Mouse (Mus musculus): ENCODE results near the gene Mettl13.

The Mettl13 gene

DNA sequence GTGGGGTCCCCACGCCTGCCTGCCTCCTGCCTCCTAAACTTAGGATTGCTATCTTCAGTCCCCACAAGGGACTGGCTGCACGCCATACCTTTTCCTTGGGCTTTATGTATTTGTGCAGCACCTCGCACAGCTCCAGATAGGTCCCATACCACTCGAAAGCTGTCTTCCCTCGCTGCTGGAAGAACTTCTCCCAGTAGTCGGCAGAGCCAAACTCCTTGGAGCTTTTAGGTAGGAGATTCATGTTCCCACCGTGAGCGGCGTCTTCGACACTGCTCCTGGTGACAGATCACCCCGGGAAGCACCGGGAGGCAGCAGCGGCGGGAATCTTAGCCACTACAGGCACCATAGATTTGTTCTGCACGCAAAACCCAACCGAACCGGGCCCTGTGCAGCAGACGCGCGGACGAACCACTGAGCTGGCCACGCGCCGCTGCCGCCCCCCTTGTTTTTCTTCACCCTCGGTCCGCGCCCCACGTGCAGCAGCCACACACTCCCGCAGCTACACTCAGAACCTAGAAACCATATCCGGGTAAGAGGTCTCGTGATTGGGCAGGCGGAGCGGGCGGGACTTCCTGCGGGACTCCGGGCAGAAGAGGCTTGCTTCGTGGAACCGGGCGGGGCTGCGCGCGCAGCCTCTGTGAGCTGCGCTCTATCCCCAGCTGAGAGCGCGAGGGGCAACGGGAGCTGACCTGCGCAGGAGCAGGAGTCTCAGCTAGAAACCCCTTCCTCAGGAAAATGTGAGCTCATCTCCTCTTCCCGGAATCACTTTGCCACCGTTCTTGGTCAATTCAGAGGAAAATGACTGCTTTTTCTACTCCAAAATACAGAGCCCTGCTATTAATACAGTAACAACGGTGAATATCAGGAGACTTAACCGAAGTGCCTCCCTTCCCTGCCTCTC lies at the start of gene Mettl13:
Mettl13 (minus strand) TSS at position 536 of the 901 bp plus-strand sequence.
- DNase-seq (ENCODE audit: low spot score): peak; percentile 97

DNA sequence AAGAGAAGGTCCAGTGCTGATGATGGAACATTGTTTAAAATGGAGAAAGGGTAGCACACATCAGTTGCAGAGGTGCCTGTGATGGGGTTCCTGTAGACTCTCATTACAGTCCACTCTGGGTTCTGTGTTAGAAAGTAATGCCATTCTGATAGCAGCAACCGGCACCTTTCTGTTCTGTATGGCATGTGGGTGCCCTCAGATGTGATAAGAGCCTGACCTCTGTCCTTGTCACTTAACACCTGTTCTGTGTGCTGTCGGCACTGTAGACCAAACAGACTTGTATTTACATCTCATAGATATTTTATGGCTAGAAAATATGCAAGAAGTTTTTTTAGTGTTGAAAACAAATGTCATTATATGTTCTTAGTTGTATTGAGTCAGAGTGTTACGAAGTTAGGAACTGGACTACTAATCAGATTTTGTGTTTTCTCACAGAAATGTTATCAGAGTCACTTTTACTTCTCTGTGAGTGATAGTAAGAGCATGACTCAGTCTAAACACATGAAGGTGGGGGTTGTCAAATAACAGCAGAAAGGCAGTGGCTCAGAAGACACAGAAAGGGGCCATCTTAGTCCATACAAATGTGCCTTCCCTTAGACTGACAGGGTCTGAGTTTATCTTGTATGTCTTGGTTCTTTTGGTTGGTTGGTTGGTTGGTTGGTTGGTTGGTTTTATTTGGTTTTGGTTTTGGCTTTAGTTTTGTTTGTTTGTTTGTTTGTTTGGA lies 49.2 kb upstream of the Mettl13 start:
- no peak for DNase-seq (ENCODE audit: low spot score)

DNA sequence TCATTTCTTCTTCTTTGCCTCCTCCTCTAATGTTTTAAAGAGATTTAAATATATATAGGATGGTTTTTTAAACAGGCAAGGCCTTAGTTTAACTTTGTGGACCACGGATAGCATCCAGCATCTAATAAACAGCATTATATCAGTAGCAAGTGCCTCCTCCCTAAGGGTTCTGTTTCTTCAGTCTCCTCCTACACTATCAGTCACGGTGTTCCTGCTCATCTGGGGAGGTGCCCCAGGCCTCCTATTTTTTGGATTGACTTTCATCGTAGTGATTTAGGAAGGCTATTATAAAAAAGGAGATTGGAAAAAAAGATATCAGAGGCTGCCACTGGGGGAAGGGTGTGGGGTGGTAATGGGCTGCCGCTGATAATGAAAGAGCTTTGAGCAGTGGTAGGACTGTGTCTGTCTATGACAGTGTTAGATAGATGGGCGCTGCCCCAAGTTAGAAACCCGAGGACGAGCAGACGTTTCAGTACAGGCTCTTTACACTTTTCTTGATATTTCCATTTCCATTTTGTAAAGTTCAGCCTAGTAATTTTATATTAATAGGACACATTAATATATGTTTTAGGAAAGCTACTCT lies 42.2 kb upstream of the Mettl13 start:
- peak; percentile 31 for DNase-seq (ENCODE audit: low spot score)

DNA sequence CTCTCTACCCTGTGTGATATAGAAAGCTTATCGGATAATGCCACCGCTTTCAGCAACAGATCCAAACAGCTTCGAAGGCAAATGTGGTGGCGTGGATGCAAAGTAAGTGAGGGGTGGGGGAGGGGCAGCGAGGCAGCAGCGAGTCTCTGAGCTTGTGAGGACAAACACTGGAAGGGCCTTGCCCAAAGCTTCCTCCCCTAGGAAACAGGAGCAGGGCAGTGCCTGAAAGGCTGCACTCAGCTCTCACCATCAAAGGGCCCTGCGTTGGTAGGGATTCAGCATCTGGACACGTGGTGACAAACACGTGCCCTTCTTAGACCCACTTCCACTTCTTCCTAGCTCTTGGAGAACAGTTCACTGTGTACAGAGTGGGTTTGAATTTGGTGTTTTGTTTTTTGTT lies 41.1 kb upstream of the Mettl13 start:
- peak; percentile 68 for DNase-seq (ENCODE audit: low spot score)

DNA sequence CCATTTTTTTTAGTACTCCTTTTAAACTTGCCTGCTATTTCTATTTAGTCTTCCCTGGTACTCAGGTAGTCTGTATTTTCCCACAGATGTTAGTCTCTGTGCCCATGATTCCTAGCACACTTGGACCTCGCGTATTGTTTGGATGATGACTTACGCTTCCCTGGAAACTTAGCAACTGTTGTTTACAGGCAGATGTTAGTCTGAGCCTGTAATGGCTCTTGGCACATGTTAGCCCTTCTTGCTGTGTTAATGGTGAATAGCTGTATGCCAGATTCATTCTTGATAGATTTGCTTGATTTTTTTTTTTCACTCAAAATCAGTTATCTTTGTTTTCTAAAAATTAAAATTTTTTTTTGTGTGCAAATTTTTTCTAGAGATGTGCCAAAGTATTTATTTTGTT lies 40.3 kb upstream of the Mettl13 start:
- DNase-seq (ENCODE audit: low spot score): peak; percentile 14

DNA sequence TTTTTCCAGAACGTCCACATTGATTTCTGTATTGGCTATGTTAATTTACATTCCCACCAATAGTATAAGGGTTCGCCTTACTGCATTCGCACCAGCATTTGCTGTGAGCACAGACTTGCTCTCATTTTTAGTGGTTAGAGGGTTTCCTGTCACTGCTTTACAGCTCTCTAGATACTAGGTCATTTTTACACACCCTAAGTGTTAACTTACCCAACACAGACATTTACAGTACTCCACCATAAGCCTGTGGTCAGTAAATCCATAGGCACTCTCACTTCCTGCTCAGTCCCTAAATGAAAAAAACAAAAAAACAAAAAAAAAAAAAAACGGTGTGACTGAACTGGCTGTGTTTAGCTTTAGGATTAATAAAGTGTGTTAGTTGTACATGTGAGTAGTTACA lies 37.9 kb upstream of the Mettl13 start:
- no peak for DNase-seq (ENCODE audit: low spot score)

DNA sequence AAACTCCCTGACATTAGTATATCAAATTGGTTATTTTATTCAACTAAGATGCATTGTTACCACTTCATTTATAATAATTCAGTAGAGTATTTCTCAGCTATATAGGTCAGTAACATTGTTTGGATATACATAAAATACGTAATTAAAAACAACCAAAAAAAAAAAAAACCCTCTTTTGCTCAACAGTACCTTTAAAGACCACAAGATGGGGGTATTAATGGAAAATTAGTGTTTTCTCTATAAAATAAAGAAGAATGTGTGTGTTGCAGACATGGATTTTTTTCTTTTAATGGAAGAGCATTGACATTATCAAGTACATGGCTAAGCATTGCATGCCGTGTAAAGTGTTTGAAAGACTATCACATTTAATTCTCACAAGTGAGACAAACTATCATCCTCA lies 34.5 kb upstream of the Mettl13 start:
- peak; percentile 28 for DNase-seq (ENCODE audit: low spot score)

DNA sequence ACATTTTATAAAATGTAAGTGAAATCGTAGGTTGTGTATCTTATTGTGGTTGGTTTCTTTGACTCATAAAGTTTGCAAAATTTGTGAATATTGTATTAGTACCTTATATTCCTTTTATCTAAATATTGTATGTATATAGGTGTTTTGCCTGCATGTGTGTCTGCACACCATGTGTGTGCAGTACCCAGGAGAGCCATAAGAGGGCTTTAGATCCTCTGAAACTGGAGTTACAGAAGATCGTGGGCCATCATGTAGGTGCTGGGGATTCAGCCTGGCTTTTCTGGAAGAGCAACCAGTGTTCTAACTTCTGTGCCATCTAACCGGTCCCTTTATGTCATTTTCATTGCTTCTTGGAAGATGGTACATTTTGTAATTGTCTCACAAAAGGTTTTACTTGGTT lies 26.7 kb upstream of the Mettl13 start:
- no peak for DNase-seq (ENCODE audit: low spot score)

DNA sequence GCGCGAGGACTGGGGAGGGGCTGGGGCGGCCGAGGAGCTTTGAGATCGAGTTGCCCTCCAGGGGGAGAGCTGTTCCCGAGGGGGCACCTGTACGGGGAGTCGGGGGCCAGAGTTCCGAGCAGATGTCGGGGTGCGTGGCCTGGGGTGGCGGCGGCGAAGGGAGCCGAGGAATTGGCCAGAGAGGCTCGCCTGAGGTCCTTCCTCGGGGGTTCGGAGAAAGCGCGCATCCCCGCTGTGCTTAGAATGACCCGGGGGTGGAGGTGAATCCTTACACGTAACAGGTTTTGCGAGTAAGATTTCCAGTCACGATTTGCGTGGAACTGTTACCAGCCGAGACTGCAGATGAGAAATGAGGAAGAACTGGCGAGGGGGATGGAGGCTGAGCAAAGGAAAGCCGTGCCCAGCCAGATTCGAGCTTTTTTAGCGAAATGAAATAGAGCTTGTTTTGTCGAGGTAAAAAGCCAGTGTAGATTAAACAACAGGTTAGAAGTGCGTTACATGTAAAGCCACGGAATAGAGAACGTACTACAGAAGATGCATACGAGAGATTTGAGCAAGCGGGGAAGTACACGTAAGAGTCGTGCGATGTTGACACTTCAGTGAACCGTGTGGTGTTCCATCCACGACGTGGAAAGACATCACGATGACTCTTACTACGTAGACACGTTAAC lies 22.7 kb upstream of the Mettl13 start:
- DNase-seq (ENCODE audit: low spot score): peak; percentile 68

DNA sequence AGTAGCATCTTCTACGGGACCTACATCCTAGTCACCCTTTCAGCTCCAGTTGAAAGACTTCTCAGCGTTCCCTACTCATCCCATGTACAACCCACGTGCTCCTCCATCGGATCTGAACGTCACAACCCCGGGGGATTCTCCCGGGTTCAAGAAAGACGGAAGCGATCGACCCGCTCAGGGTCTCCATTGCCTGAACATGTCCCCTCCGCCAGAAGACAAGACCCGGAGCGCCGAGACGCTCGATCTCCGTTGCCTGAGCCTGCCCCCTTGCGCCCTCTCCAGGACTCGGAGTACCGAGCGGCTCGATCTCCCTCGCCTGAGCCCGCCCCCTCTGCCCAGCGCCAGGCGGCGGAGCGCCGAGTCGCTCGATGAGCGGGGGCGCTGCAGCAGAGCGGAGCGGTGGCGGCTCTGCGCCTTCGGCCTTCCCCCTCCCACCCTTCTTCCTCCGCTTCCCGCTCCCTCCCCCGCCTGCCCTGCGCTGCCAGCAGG lies 22.0 kb upstream of the Mettl13 start, which contains the start of gene Vamp4:
Vamp4 (plus strand) TSS at position 256 of the 489 bp plus-strand sequence.
- DNase-seq (ENCODE audit: low spot score): peak; percentile 99

DNA sequence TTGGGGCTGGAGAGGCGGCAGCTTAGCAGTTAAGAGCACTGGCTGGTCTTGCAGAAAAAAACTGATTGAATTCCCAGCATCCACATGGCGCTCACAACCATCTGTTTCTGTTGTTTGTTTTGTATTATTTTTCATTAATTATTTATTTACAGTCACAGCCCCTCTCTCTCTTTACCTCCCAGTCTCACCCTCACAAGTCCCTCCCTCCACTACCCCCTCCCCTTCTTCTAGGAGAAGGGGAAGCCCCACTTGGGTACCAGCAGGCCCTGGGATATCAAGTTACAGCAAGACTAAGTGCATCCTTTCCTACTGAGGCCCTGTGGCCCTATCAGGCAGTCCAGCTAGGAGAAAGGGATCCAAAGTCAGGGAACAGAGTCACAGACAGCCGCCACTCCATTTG lies 19.0 kb upstream of the Mettl13 start:
- no peak for DNase-seq (ENCODE audit: low spot score)

DNA sequence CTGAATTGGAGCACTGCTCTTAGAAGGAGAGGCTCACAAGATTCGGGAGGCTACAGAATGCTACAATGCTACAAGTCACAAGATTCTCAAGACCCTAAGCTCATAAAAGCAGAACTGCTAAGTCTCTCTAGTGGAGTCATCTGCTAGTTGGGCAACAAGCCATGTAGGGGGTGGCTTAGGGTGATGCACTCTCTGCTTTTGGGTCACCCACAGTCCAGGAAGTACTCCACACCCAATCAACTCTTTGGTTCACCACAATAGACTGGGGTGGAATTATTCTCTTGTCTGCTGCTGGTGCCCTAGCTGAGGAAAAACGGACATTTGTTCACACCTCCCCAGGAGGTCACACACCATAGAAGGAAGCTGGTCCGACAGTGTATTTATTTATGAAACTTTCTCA lies 16.6 kb upstream of the Mettl13 start:
- DNase-seq (ENCODE audit: low spot score): no peak

DNA sequence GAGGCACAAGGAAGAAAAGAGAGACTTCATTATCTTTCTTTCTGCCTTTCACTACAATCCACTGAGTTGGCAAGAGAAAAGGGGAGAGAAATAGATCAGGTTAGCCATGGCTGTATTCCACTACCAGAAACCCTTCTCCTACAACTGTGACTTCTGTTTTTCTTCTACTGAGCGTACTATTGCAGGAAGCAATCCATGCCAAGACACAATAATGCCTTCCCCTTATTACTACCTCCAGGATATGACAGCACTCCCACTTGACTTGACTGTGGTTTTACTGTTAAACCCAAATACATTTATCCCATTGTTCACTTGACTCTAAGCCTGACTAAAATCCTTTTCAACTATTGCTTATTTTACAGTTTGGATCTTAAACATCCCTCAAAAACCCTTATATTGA lies 14.9 kb upstream of the Mettl13 start:
- DNase-seq (ENCODE audit: low spot score): no peak

DNA sequence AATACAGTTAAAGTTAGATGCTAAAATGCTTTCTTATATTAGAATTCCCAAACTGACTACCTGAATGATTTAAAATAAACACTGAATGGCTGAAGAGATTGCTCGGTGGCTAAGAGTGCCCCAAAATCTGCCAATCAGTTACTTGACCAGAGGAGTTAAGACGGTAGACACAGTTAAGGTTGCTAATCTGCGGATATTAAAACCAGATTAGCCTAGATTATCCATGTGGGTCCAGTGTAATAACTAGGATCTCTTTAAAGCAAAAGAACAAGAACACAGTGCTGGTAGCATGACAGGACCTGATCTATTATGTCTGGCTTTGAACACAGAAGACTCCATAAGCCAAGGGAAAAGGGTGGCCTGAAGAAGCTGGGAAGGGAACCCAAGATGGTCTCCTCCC lies 5.8 kb upstream of the Mettl13 start:
- no peak for DNase-seq (ENCODE audit: low spot score)

DNA sequence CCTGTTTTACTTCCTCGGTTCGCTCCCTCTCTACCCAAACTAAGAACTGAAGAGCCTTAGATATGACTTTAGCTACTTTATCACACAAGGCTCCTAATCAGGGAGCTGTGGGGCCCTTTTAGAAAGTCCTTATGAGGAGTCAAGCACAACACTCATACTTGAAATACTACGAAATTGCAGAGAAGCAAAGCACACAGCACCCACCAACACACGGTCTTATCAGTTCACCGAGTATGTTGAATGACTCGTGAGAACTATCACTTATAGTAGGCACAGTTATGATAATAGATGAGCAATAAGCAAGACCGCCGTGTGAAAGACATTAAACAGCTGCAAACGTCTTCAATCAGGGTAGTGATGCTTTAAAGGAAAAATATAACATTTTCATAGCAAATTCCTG lies 4.6 kb upstream of the Mettl13 start:
- DNase-seq (ENCODE audit: low spot score): no peak

DNA sequence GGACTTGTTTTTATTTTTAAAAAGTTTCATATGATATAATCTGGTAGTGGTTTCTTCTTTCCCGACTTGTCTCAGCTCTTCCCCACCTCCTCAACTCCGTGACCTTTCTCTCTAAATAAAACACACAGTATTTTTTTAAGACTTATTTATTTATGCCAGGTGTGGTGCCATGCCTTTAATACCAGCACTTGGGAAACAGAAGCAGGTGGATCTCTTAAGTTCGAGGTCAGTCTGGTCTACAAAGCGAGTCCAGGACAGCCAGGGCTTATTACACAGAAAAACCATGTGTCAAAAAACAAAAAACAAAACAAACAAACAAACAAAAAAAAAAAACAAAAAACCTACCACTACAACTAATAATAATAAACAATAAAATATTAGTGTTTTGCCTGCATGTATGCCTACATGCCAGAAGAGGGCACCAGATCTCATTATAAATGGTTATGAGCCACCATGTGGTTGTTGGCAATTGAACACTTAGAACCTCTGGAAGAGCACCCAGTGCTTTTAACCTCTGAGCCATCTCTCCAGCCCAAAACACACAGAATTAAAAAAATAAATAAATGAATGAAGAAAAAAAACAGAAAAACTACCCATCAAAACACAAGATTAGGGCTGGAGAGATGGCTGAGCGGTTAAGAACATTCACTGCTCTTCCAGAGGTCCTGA lies 1.4 kb upstream of the Mettl13 start:
- DNase-seq (ENCODE audit: low spot score): peak; percentile 72

DNA sequence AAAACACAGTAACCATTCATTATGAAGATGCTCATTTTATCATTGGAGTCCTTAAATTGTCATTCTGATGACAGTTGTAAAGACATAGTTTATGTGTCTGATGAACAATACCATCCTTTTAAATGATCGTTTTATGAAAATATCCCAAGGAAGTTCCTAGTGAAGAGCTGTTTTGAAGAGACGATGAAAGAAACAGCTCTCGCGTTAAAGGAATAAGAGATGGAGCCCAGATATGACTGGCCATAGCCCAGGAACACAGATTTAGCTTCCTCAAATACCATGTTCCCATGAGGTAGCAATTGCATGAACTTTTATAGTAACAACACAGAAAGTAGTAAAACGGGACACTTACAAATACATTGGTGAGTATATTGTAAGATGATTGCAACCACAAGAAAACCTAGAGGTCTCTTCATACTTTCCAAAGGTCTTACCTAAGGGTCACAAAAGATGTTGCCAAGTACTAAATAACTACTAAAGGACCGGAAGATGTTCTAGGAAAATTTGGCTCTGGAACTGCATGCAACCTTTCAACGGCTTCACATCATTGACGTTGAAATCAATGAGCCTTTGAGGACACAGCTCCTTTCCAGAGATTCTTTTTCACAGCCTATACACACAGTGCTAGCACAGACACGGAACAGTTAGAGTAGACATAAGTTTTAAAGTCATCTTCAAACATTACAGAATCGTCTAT lies 714 bp upstream of the Mettl13 start:
- DNase-seq (ENCODE audit: low spot score): peak; percentile 55

DNA sequence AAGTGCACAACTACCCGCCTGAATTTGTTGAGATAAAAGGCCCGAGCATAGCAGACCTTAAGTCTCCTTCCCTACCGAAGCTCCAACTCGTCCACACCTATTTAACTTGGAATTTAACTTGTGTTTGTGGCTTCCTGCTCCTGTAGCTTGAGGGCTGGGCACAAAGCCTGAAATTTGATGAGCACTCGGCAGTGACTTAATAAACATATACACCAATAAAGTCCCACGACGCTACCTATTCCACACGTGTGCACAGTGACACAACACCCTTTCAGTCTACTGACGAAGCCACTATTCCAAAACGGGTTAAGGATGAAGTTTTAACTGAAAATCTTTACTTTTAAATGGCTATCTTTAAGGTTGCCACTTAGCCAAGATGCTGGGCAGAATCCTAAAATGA lies 744 bp downstream of the Mettl13 start:
- DNase-seq (ENCODE audit: low spot score): no peak

DNA sequence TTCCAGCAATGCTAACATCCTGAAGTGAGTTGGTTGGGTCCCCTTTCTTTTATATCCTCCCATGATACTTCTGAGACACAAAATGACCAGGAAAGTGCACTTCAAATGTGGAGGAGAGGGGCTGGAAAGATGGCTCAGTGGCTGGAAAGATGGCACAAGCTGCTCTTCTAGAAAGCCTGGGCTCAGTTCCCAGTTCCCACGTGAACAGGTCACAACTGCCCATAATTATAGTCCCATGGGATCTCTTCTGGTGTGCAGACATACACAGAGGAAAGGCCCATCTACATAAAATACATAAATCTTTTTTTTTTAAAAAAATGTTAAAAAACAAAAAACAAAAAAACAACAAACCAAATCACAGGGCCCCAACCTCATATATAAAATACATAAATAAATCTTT lies 5.1 kb downstream of the Mettl13 start:
- peak; percentile 68 for DNase-seq (ENCODE audit: low spot score)

DNA sequence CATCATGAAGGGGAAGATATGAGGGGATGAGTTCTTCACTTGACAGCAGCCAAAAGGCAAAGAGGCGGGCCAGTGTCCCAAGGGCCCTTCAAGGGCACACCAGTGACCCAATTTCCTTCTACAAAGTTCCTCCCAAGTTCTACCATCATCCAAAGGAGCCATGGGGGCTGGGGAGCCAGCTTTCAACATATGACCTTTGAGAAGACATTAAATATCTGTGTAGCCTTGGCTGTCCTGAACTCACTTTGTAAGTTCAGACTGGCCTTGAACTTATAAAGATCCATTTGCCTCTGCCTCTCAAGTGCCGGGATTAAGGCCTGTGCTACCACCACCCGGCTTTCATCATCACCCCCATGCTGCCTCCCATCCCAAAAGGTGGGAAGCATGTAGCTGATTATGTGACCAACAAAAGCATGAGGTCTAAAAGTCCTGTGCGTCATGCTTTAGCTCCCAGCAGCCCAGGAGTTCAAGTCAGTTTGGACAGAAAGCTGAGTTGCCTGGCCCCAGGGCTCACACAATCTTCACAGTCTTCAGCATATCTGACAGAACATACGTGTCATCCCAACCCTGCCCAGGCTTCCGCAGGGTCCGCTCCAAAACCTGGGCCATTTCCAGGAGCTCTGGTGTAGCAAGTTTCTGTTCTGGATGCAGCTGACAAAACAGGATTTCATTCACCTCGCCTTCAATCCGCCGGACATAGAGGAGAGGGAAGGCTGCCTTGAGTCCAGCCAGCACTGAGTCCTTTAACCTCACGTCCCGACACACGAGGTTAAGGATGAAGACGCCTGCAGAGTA lies 14.4 kb downstream of the Mettl13 start:
- DNase-seq (ENCODE audit: low spot score): no peak

All from MN1 (cell line).